Mouse (Mus musculus): ENCODE results near the gene Vegfd. TPM values are rescaled to one million over a fixed set of nuclear protein-coding genes. Genes with fewer than 3 reads are reported as not detected.

Gene Vegfd
- polyA plus RNA-seq, 1 experiment from 2014 or later: 1.1 TPM

DNA sequence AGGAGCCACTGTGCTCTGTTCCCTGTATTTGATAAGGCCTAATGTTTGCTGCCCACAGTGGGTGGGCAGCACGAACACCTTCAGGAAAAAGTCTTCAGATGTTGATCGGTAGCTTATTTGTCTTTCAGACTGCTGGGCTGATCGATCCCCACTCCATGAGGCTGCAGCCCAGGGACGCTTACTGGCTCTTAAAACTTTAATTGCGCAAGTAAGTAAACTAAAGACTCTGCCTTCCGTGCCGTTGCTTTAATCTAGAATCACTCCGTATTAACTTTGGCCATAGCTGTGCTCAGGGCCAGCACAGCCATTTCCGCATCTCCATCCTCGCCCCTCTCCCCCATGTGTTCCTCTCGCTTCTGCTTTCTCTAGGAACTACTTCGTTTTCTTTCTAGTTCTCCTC is 72.4 kb downstream of the Vegfd start:
- no peaks in the 10 kb centered on the region for H3K27me3 ChIP-seq (ENCODE audit: control insufficient read depth, insufficient read depth, low read length)
- no peak for ATAC-seq (ENCODE audit: low FRiP score)
- DNase-seq (ENCODE audit: low spot score): no peak
- WGBS: 86% methylated on average over 12 of the region's 12 CpGs
- no peaks in the 10 kb centered on the region for H3K36me3 ChIP-seq (ENCODE audit: control insufficient read depth, insufficient read depth, low read length)
- H3K4me2 ChIP-seq (replicated peaks; ENCODE audit: low read depth, low read length): no peak overlapping the region
- H3K9ac ChIP-seq (ENCODE audit: low read depth, low read length): no peak overlapping the region
- no peak overlapping the region for H3K4me3 ChIP-seq (ENCODE audit: low read depth, low read length)
- no peaks in the 10 kb centered on the region for H3K9me3 ChIP-seq (ENCODE audit: control insufficient read depth, low read length)
- H3K4me1 ChIP-seq (replicated peaks; ENCODE audit: control insufficient read depth, insufficient read depth, low read length): no peaks in the 10 kb centered on the region
- no peak overlapping the region for H3K27ac ChIP-seq (ENCODE audit: low read depth, low read length)

DNA sequence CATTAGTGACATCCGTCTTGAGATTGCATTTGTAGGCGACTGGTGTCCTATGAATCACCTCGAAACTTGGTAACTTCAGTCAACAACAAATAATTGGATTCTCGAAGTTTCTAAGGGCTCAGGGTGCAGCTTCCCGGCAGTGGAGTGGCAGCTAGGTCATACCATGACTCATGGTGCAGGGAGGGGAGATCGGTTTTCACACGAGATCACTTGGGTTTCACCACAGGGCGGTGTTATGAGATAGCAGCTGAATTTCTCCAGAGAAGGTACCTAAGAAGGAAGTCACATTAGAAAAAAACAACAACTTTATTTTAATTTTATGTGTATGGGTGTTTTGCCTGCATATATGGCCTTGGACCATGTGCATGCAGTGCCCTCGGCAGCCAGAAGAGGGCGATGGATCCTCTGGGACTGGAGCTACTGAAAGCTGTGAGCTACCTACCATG is 73.0 kb downstream of the Vegfd start:
- ATAC-seq (ENCODE audit: low FRiP score): no peak

DNA sequence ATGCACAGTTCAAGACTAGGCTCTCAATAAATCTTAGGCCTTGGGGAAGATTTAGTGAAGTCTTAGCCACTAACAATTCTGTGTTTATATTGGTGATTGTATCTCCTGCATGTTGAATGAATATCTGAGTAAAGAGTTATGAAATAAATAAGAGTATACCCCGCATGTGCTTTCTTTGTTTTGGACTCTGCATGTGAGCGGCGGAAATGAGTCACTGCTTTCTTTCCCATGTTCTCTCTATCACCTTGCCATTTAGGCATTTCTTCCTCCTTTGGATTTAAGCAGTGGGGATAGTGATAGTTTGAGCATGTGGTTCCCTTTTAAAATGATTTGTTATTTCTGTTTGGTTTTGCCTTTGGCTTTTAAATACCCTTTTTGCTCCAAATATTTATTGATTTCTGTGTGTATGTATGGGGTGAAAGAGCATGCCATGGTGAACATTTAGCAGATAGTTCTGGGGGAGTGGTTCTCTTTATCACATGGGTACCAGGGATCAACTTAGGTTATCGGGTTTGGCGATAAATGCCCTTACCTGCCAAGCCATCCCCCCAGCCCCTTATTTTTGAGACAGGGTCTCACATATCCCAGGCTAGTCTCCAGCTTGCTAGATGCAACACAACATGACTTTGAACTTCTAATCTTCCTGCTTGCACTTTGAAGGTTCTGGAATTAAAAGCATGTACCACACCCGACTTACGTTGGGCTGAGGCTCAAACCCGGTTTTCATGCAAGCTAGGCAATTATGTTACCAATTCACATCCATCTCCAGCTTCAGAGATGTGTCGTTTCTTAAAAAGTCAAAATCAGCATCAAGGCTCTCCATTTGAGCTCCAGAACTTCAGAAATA is 73.9 kb downstream of the Vegfd start:
- Histone ChIP-seq H3K27me3 (ENCODE audit: control insufficient read depth, insufficient read depth, low read length) (no peaks in the 10 kb centered on the region), H3K36me3 (ENCODE audit: control insufficient read depth, insufficient read depth, low read length) (no peaks in the 10 kb centered on the region), H3K9me3 (ENCODE audit: control insufficient read depth, low read length) (no peaks in the 10 kb centered on the region), H3K4me1 (replicated peaks; ENCODE audit: control insufficient read depth, insufficient read depth, low read length) (no peaks in the 10 kb centered on the region), H3K27ac (ENCODE audit: low read depth, low read length) (no peak overlapping the region), H3K4me3 (ENCODE audit: low read depth, low read length) (no peak overlapping the region), H3K4me2 (replicated peaks; ENCODE audit: low read depth, low read length) (no peak overlapping the region), H3K9ac (ENCODE audit: low read depth, low read length) (no peak overlapping the region)
- DNase-seq (ENCODE audit: low spot score) (no peak), ATAC-seq (ENCODE audit: low FRiP score) (no peak)
- WGBS: 95% methylated on average over 9 of the region's 9 CpGs

More for the DNA sequence above, 73.0 kb downstream of the Vegfd start:
- no peak overlapping the region for H3K4me2 ChIP-seq (replicated peaks; ENCODE audit: low read depth, low read length)
- DNase-seq (ENCODE audit: low spot score): no peak
- H3K4me1 ChIP-seq (replicated peaks; ENCODE audit: control insufficient read depth, insufficient read depth, low read length): no peaks in the 10 kb centered on the region
- H3K4me3 ChIP-seq (ENCODE audit: low read depth, low read length): no peak overlapping the region
- no peak overlapping the region for H3K9ac ChIP-seq (ENCODE audit: low read depth, low read length)
- WGBS: 85% methylated on average over 10 of the region's 10 CpGs
- no peaks in the 10 kb centered on the region for H3K27me3 ChIP-seq (ENCODE audit: control insufficient read depth, insufficient read depth, low read length)
- no peaks in the 10 kb centered on the region for H3K36me3 ChIP-seq (ENCODE audit: control insufficient read depth, insufficient read depth, low read length)
- no peaks in the 10 kb centered on the region for H3K9me3 ChIP-seq (ENCODE audit: control insufficient read depth, low read length)
- H3K27ac ChIP-seq (ENCODE audit: low read depth, low read length): no peak overlapping the region

DNA sequence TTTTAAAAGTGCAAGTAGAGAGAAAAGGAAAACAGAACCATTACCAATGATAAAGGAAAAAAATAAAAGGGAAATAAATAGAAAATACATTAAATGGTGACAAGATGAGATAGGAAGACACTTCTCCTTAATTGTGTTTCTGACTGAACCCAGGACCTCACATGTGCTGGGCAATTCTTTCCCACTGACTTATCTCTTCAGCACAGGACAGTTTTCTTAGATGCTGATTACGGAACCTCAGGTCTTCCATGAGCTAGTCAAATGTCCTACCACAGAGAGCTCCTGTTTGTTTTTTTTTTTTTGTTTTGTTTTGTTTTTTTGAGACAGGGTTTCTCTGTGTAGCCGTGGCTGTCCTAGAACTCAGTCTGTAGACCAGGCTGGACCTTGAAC is 74.5 kb downstream of the Vegfd start:
- DNase-seq (ENCODE audit: low spot score) (no peak), ATAC-seq (ENCODE audit: low FRiP score) (no peak)
- Histone ChIP-seq H3K4me1 (replicated peaks; ENCODE audit: control insufficient read depth, insufficient read depth, low read length) (no peaks in the 10 kb centered on the region), H3K27ac (ENCODE audit: low read depth, low read length) (no peak overlapping the region), H3K36me3 (ENCODE audit: control insufficient read depth, insufficient read depth, low read length) (no peaks in the 10 kb centered on the region), H3K9me3 (ENCODE audit: control insufficient read depth, low read length) (no peaks in the 10 kb centered on the region), H3K4me3 (ENCODE audit: low read depth, low read length) (no peak overlapping the region), H3K9ac (ENCODE audit: low read depth, low read length) (no peak overlapping the region), H3K27me3 (ENCODE audit: control insufficient read depth, insufficient read depth, low read length) (no peaks in the 10 kb centered on the region), H3K4me2 (replicated peaks; ENCODE audit: low read depth, low read length) (no peak overlapping the region)
- WGBS: 100% methylated on average over 2 of the region's 2 CpGs

DNA sequence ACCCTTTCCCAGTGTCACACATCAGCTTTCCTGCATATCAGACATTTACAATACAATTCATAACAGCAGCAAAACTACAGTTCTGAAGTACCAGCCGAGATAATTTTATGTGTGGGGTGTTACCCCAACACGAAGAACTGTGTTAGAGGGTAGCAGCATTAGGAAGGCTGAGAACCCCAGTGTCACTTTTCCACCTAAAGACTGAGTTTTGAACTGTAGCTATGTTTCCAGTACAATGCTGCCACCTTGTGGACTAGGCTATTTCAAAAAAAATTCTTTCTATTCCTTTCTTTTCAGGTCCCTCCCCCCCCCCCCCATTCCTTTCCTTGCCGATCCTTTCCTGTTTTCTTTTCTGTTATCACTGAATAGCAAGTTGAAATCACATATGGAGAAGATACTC is 76.0 kb downstream of the Vegfd start:
- 43% methylated on average over 3 of the region's 3 CpGs for WGBS
- ATAC-seq (ENCODE audit: low FRiP score): no peak

More for the DNA sequence above, 76.0 kb downstream of the Vegfd start:
- H3K4me1 ChIP-seq (replicated peaks; ENCODE audit: control insufficient read depth, insufficient read depth, low read length): no peaks in the 10 kb centered on the region
- H3K9me3 ChIP-seq (ENCODE audit: control insufficient read depth, low read length): no peaks in the 10 kb centered on the region
- no peaks in the 10 kb centered on the region for H3K27me3 ChIP-seq (ENCODE audit: control insufficient read depth, insufficient read depth, low read length)
- no peak overlapping the region for H3K4me3 ChIP-seq (ENCODE audit: low read depth, low read length)
- H3K36me3 ChIP-seq (ENCODE audit: control insufficient read depth, insufficient read depth, low read length): no peaks in the 10 kb centered on the region
- DNase-seq (ENCODE audit: low spot score): peak; percentile 49
- H3K4me2 ChIP-seq (replicated peaks; ENCODE audit: low read depth, low read length): no peak overlapping the region
- H3K9ac ChIP-seq (ENCODE audit: low read depth, low read length): no peak overlapping the region
- no peak overlapping the region for H3K27ac ChIP-seq (ENCODE audit: low read depth, low read length)

Other genes with a start within 250 kb of the Vegfd start
- gene Ace2, start 234.0 kb upstream of the Vegfd start, polyA plus RNA-seq (2014; fragmentation: Nextera tagmentation; extraction: Ambion mirVana): 0.22 and 0.88 TPM in 2 replicates
- 0.17 and 0.28 TPM in 2 replicates for gene Bmx, start 115.2 kb upstream of the Vegfd start, polyA plus RNA-seq (2014; fragmentation: Nextera tagmentation; extraction: Ambion mirVana)
- gene Pir, start 104.0 kb upstream of the Vegfd start, polyA plus RNA-seq (2014; fragmentation: Nextera tagmentation; extraction: Ambion mirVana): 6.9 and 7.2 TPM in 2 replicates
- gene Piga, start 46.4 kb downstream of the Vegfd start, polyA plus RNA-seq (2014; fragmentation: Nextera tagmentation; extraction: Ambion mirVana): 14.2 and 14.3 TPM in 2 replicates
- gene Asb11, start 63.6 kb downstream of the Vegfd start, polyA plus RNA-seq (2014; fragmentation: Nextera tagmentation; extraction: Ambion mirVana): not detected in 2 replicates
- 0.86 and 1.1 TPM in 2 replicates for gene Asb9, start 132.9 kb downstream of the Vegfd start, polyA plus RNA-seq (2014; fragmentation: Nextera tagmentation; extraction: Ambion mirVana)